Mouse (Mus musculus) midbrain, embryonic 16.5 days (tissue): ENCODE data around the gene Lyst. TPM values are rescaled to one million over a fixed set of nuclear protein-coding genes. Genes with fewer than 3 reads are reported as not detected.

Experiments
- ATAC-seq: fragments of 200-750 bp; cut with Nextera tagmentation; 2 replicates; pipeline ENCODE4 v1.8.0; 2017; ENCODE audit warnings: moderate TSS enrichment
- H3K27ac ChIP-seq: fragments of 300-500 bp; sonication (generic); 2 replicates; pipeline ENCODE4 v1.5.1; 2014; ENCODE audit warnings: mild to moderate bottlenecking, low read length, mixed read lengths
- H3K27me3 ChIP-seq: fragments of 300-500 bp; sonication (generic); 2 replicates; pipeline ENCODE4 v1.6.1; 2014; ENCODE audit warnings: low read depth, low read length, mixed read lengths; ENCODE audit not compliant: control insufficient read depth, insufficient read depth
- H3K36me3 ChIP-seq: fragments of 300-500 bp; sonication (generic); 2 replicates; pipeline ENCODE4 v1.6.1; 2014; ENCODE audit warnings: mild to moderate bottlenecking, low read length, moderate library complexity, mixed read lengths; ENCODE audit not compliant: control insufficient read depth, insufficient read depth
- H3K4me1 ChIP-seq: fragments of 300-500 bp; sonication (generic); 2 replicates; pipeline ENCODE4 v1.6.1; 2014; ENCODE audit warnings: mild to moderate bottlenecking, low read length, mixed read lengths; ENCODE audit not compliant: control insufficient read depth, insufficient read depth
- H3K4me2 ChIP-seq: fragments of 300-500 bp; sonication (generic); 2 replicates; pipeline ENCODE4 v1.6.1; 2014; ENCODE audit warnings: mild to moderate bottlenecking, low read length, mixed read lengths
- H3K4me3 ChIP-seq: fragments of 300-500 bp; sonication (generic); 2 replicates; pipeline ENCODE4 v1.5.1; 2014; ENCODE audit warnings: low read depth, mild to moderate bottlenecking, low read length, moderate library complexity, mixed read lengths
- H3K9ac ChIP-seq: fragments of 300-500 bp; sonication (generic); 2 replicates; pipeline ENCODE4 v1.6.1; 2014; ENCODE audit warnings: low read depth, low read length, mixed read lengths
- H3K9me3 ChIP-seq: fragments of 300-500 bp; sonication (generic); replicated peaks from 2 replicates; pipeline ENCODE4 v1.6.1; 2014; ENCODE audit warnings: mild to moderate bottlenecking, low read length, mixed read lengths; ENCODE audit not compliant: control insufficient read depth, poor library complexity, severe bottlenecking
- WGBS: fragments of 180-500 bp; shearing (Covaris S2); extraction: QIAGEN DNeasy Blood & Tissue Kit; methylation state at CpG from one replicate; pipeline ENCODE4 v1.1.7; 2014; 5-methylcytosine and 5-hydroxymethylcytosine counted together
- polyA plus RNA-seq: library from polyadenylated mRNA; unstranded; fragments of >200 nt; fragmentation: Nextera tagmentation; extraction: Ambion mirVana; gene quantifications from 2 replicates; pipeline ENCODE4 v1.2.1, GENCODE M21; 2015

The Lyst gene
- polyA plus RNA-seq, 1 experiment from 2014 or later, result 3.9 TPM

GRCm38 (mm10) chr13:13569603-13570002 lies 20.6 kb upstream of the Lyst start:
- H3K36me3 ChIP-seq, result no peaks in the 10 kb centered on the region
- no peaks in the 10 kb centered on the region for H3K4me1 ChIP-seq
- H3K4me3 ChIP-seq, result no peak overlapping the region
- H3K9ac ChIP-seq, result no peak overlapping the region
- no peak overlapping the region for H3K27ac ChIP-seq
- ATAC-seq, result no peak
- no peak overlapping the region for H3K4me2 ChIP-seq
- H3K27me3 ChIP-seq, result no peaks in the 10 kb centered on the region
- H3K9me3 ChIP-seq, result no peaks in the 10 kb centered on the region

- Histone ChIP-seq H3K9ac (no peak overlapping the region), H3K9me3 (no peaks in the 10 kb centered on the region), H3K4me3 (no peak overlapping the region), H3K4me1 (no peaks in the 10 kb centered on the region; the same call in 1 of the 2 replicates), H3K4me2 (no peak overlapping the region), H3K27ac (no peak overlapping the region), H3K36me3 (no peaks in the 10 kb centered on the region), H3K27me3 (no peaks in the 10 kb centered on the region)
- ATAC-seq, result no peak
- WGBS, result 87% methylated on average over 10 of the region's 10 CpGs
These were observed 17.9 kb upstream of the Lyst start for GRCm38 (mm10) chr13:13572060-13572835.

GRCm38 (mm10) chr13:13572941-13573340 lies 17.3 kb upstream of the Lyst start:
- no peak overlapping the region for H3K27ac ChIP-seq
- H3K4me2 ChIP-seq, result no peak overlapping the region
- no peak overlapping the region for H3K9ac ChIP-seq
- ATAC-seq, result no peak
- no peaks in the 10 kb centered on the region for H3K36me3 ChIP-seq
- no peaks in the 10 kb centered on the region; the same call in 1 of the 2 replicates for H3K4me1 ChIP-seq
- 81% methylated on average over 2 of the region's 2 CpGs for WGBS
- no peak overlapping the region for H3K4me3 ChIP-seq
- no peaks in the 10 kb centered on the region for H3K9me3 ChIP-seq
- H3K27me3 ChIP-seq, result no peaks in the 10 kb centered on the region

- Histone ChIP-seq H3K4me2 (no peak overlapping the region), H3K27me3 (no peaks in the 10 kb centered on the region), H3K9ac (no peak overlapping the region), H3K9me3 (no peaks in the 10 kb centered on the region), H3K4me1 (no peaks in the 10 kb centered on the region; the same call in 1 of the 2 replicates), H3K36me3 (no peaks in the 10 kb centered on the region), H3K27ac (no peak overlapping the region), H3K4me3 (no peak overlapping the region)
- ATAC-seq, result no peak
- 73% methylated on average over 5 of the region's 5 CpGs for WGBS
These were observed 16.5 kb upstream of the Lyst start for GRCm38 (mm10) chr13:13573572-13574257.

- no peak overlapping the region for H3K27ac ChIP-seq
- ATAC-seq, result no peak
- no peak overlapping the region for H3K9ac ChIP-seq
These were observed 15.8 kb upstream of the Lyst start for GRCm38 (mm10) chr13:13574258-13574870.

GRCm38 (mm10) chr13:13575106-13575505 lies 15.1 kb upstream of the Lyst start:
- Histone ChIP-seq H3K27ac (no peak overlapping the region), H3K4me2 (no peak overlapping the region), H3K9me3 (no peaks in the 10 kb centered on the region), H3K4me3 (no peak overlapping the region), H3K27me3 (no peaks in the 10 kb centered on the region), H3K9ac (no peak overlapping the region), H3K4me1 (no peaks in the 10 kb centered on the region; the same call in 1 of the 2 replicates), H3K36me3 (no peaks in the 10 kb centered on the region)
- 0 out of 2 replicates have a peak, but pooled peaks have one; percentile 18 for ATAC-seq
- 72% methylated on average over 8 of the region's 8 CpGs for WGBS

More at GRCm38 (mm10) chr13:13574258-13574870, 15.8 kb upstream of the Lyst start:
- no peak overlapping the region for H3K4me2 ChIP-seq
- H3K4me3 ChIP-seq, result no peak overlapping the region
- no peaks in the 10 kb centered on the region for H3K9me3 ChIP-seq
- H3K27me3 ChIP-seq, result no peaks in the 10 kb centered on the region
- H3K4me1 ChIP-seq, result no peaks in the 10 kb centered on the region; the same call in 1 of the 2 replicates
- no peaks in the 10 kb centered on the region for H3K36me3 ChIP-seq
- 78% methylated on average over 8 of the region's 8 CpGs for WGBS

GRCm38 (mm10) chr13:13576469-13577205 lies 13.6 kb upstream of the Lyst start:
- peak; percentile 34; the same call in 1 of the 2 replicates for ATAC-seq
- Histone ChIP-seq H3K4me3 (no peak overlapping the region), H3K36me3 (no peaks in the 10 kb centered on the region), H3K27ac (no peak overlapping the region), H3K4me1 (no peaks in the 10 kb centered on the region; the same call in 1 of the 2 replicates), H3K27me3 (no peaks in the 10 kb centered on the region), H3K9ac (peak overlapping the region; percentile 6; the same call in 1 of the 2 replicates), H3K4me2 (peak overlapping the region; percentile 22; the same call in 1 of the 2 replicates), H3K9me3 (no peaks in the 10 kb centered on the region)
- 32% methylated on average over 8 of the region's 8 CpGs for WGBS

- Histone ChIP-seq H3K4me2 (no peak overlapping the region), H3K27ac (no peak overlapping the region), H3K27me3 (no peaks in the 10 kb centered on the region), H3K36me3 (no peaks in the 10 kb centered on the region), H3K9ac (no peak overlapping the region), H3K4me1 (no peaks in the 10 kb centered on the region), H3K4me3 (no peak overlapping the region), H3K9me3 (no peaks in the 10 kb centered on the region)
- no peak for ATAC-seq
- WGBS, result 75% methylated on average over 4 of the region's 4 CpGs
These were observed 8.2 kb upstream of the Lyst start for GRCm38 (mm10) chr13:13581988-13582387.
